Mouse (Mus musculus) forebrain, embryonic 16.5 days (tissue): ENCODE data around the gene Atp2b1. TPM values are rescaled to one million over a fixed set of nuclear protein-coding genes. Genes with fewer than 3 reads are reported as not detected.

Source experiments
- ATAC-seq: fragments of 200-750 bp; cut with Nextera tagmentation; 2 replicates; pipeline ENCODE4 v1.8.0; 2017; ENCODE audit warnings: mild to moderate bottlenecking, moderate library complexity
- H3K27ac ChIP-seq: fragments of 300-500 bp; sonication (generic); 2 replicates; pipeline ENCODE4 v1.5.1; 2014; ENCODE audit warnings: low read length, control low read depth
- H3K27me3 ChIP-seq: fragments of 300-500 bp; sonication (generic); replicated peaks from 2 replicates; pipeline ENCODE4 v1.6.1; 2014; ENCODE audit warnings: low read length; ENCODE audit not compliant: control insufficient read depth, insufficient read depth
- H3K36me3 ChIP-seq: fragments of 300-500 bp; sonication (generic); 2 replicates; pipeline ENCODE4 v1.6.1; 2014; ENCODE audit not compliant: control insufficient read depth, insufficient read depth
- H3K4me1 ChIP-seq: fragments of 300-500 bp; sonication (generic); replicated peaks from 2 replicates; pipeline ENCODE4 v1.6.1; 2014; ENCODE audit warnings: low read length; ENCODE audit not compliant: control insufficient read depth, insufficient read depth
- H3K4me2 ChIP-seq: fragments of 300-500 bp; sonication (generic); 2 replicates; pipeline ENCODE4 v1.6.1; 2014; ENCODE audit warnings: mild to moderate bottlenecking, low read length, control low read depth
- H3K4me3 ChIP-seq: fragments of 300-500 bp; sonication (generic); replicated peaks from 2 replicates; pipeline ENCODE4 v1.5.1; 2014; ENCODE audit warnings: mild to moderate bottlenecking, low read length, control low read depth
- H3K9ac ChIP-seq: fragments of 300-500 bp; sonication (generic); replicated peaks from 2 replicates; pipeline ENCODE4 v1.6.1; 2014; ENCODE audit warnings: low read depth, low read length, control low read depth
- H3K9me3 ChIP-seq: fragments of 300-500 bp; sonication (generic); 2 replicates; pipeline ENCODE4 v1.6.1; 2016; ENCODE audit warnings: low read length; ENCODE audit not compliant: control insufficient read depth
- WGBS: fragments of 180-500 bp; shearing (Covaris S2); extraction: QIAGEN DNeasy Blood & Tissue Kit; methylation state at CpG from one replicate; pipeline ENCODE4 v1.1.7; 2014; 5-methylcytosine and 5-hydroxymethylcytosine counted together
- polyA plus RNA-seq: library from polyadenylated mRNA; unstranded; fragments of >200 nt; fragmentation: Nextera tagmentation; extraction: Ambion mirVana; gene quantifications from 2 replicates; pipeline ENCODE4 v1.2.1, GENCODE M21; 2015

Gene Atp2b1
- polyA plus RNA-seq, 1 experiment from 2014 or later, result 200 TPM

DNA sequence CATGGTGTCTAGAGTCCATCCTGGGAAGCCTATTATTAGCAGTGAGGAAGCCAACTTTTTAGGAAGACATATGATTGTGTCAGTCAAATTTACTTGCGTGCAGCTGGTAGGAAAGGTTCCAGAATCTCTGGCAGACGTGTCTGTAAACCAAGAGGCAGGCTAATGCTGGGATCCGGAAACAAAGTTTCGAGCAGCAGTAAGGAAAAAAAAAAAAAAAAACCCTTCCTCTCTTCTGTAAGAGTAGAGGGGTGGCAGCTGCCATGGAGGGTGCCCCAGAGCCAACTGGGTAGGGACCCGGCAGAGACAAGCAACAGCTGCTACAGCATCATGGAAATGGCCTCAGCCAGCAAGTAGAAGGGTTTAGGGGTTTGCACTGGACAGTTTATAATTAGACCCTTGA lies 31.6 kb upstream of the Atp2b1 start:
- Histone ChIP-seq H3K9me3 (no peaks in the 10 kb centered on the region), H3K36me3 (no peaks in the 10 kb centered on the region), H3K4me3 (no peak overlapping the region), H3K4me2 (no peak overlapping the region), H3K27ac (no peak overlapping the region), H3K27me3 (no peaks in the 10 kb centered on the region), H3K9ac (no peak overlapping the region), H3K4me1 (no peaks in the 10 kb centered on the region)
- no peak for ATAC-seq
- WGBS, result 86% methylated on average over 5 of the region's 5 CpGs

- Histone ChIP-seq H3K4me2 (no peak overlapping the region), H3K9ac (no peak overlapping the region), H3K36me3 (no peaks in the 10 kb centered on the region), H3K27me3 (no peaks in the 10 kb centered on the region), H3K27ac (no peak overlapping the region), H3K4me1 (no peaks in the 10 kb centered on the region), H3K4me3 (no peak overlapping the region), H3K9me3 (no peaks in the 10 kb centered on the region)
- ATAC-seq, result no peak
- WGBS, result 94% methylated on average over 2 of the region's 2 CpGs
Measured at GRCm38 (mm10) chr10:98884445-98884844, 29.8 kb upstream of the Atp2b1 start.

GRCm38 (mm10) chr10:98886770-98887271 lies 27.4 kb upstream of the Atp2b1 start:
- no peak overlapping the region for H3K27ac ChIP-seq
- no peak overlapping the region for H3K4me3 ChIP-seq
- H3K36me3 ChIP-seq, result no peaks in the 10 kb centered on the region
- ATAC-seq, result no peak
- no peak overlapping the region for H3K9ac ChIP-seq
- H3K4me2 ChIP-seq, result no peak overlapping the region
- no peaks in the 10 kb centered on the region for H3K4me1 ChIP-seq
- WGBS, result 92% methylated on average over 3 of the region's 3 CpGs
- no peaks in the 10 kb centered on the region for H3K27me3 ChIP-seq
- no peaks in the 10 kb centered on the region for H3K9me3 ChIP-seq

- Histone ChIP-seq H3K9me3 (no peaks in the 10 kb centered on the region), H3K9ac (no peak overlapping the region), H3K27me3 (no peaks in the 10 kb centered on the region), H3K36me3 (no peaks in the 10 kb centered on the region), H3K4me2 (no peak overlapping the region), H3K27ac (no peak overlapping the region), H3K4me3 (no peak overlapping the region), H3K4me1 (no peaks in the 10 kb centered on the region)
- ATAC-seq, result no peak
- 97% methylated on average over 4 of the region's 4 CpGs for WGBS
Measured at GRCm38 (mm10) chr10:98891361-98891760, 22.8 kb upstream of the Atp2b1 start.

DNA sequence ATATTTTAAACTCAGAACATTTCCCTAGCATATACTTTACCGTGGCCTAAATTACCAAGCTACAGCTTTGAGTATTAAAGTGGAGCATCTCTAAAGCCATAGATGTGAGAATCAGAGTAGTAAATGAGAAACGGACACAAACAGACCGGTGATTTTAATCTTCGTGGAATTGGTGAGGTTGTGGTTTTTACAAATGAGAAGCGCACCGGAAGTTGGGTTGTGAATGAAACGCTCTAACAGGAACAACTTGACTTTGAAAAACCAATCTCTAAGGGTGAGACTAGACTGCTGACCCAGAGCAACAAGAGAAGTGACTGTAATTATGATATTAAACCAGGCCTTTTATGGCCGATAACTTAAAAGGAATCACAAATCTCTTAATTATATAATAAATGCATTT lies 16.7 kb upstream of the Atp2b1 start:
- Histone ChIP-seq H3K4me1 (no peaks in the 10 kb centered on the region), H3K9ac (no peak overlapping the region), H3K4me2 (no peak overlapping the region), H3K27me3 (no peaks in the 10 kb centered on the region), H3K4me3 (no peak overlapping the region), H3K27ac (no peak overlapping the region), H3K36me3 (no peaks in the 10 kb centered on the region), H3K9me3 (no peaks in the 10 kb centered on the region)
- 86% methylated on average over 8 of the region's 8 CpGs for WGBS
- no peak for ATAC-seq

GRCm38 (mm10) chr10:98897913-98898748 lies 16.1 kb upstream of the Atp2b1 start:
- ATAC-seq, result no peak
- H3K9ac ChIP-seq, result no peak overlapping the region
- no peaks in the 10 kb centered on the region for H3K4me1 ChIP-seq
- WGBS, result 75% methylated on average over 4 of the region's 4 CpGs
- H3K9me3 ChIP-seq, result no peaks in the 10 kb centered on the region
- no peaks in the 10 kb centered on the region for H3K36me3 ChIP-seq
- H3K27ac ChIP-seq, result no peak overlapping the region
- no peak overlapping the region for H3K4me3 ChIP-seq
- H3K27me3 ChIP-seq, result no peaks in the 10 kb centered on the region
- no peak overlapping the region for H3K4me2 ChIP-seq

DNA sequence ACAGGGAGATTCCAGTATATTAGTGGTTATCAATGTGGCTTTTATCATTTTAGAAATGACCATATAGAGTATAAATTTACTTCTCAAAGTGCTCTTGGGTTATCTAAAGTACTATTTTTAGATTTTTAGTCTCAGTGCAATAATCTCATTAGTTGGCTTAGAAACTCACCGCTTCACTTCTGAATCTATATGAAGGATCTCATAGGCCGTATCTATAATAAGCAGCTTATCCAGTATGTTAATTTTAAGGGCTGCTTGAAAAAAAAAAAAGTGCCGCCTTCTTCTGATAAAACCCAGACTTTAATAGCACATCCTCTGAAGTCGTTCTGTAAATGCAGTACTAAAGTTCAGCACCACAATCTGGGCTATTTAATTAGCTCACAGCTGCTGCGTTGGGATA lies 12.7 kb upstream of the Atp2b1 start:
- Histone ChIP-seq H3K9ac (no peak overlapping the region), H3K4me1 (no peaks in the 10 kb centered on the region), H3K27ac (no peak overlapping the region), H3K36me3 (no peaks in the 10 kb centered on the region), H3K27me3 (no peaks in the 10 kb centered on the region), H3K4me3 (no peak overlapping the region), H3K4me2 (no peak overlapping the region), H3K9me3 (no peaks in the 10 kb centered on the region)
- WGBS, result 83% methylated on average over 5 of the region's 5 CpGs
- ATAC-seq, result no peak

GRCm38 (mm10) chr10:98905987-98906386 lies 8.2 kb upstream of the Atp2b1 start:
- Histone ChIP-seq H3K9me3 (no peaks in the 10 kb centered on the region), H3K9ac (no peak overlapping the region), H3K4me3 (no peak overlapping the region), H3K4me1 (no peaks in the 10 kb centered on the region), H3K27me3 (no peaks in the 10 kb centered on the region), H3K27ac (no peak overlapping the region), H3K36me3 (no peaks in the 10 kb centered on the region), H3K4me2 (no peak overlapping the region)
- ATAC-seq, result no peak
- 86% methylated on average over 4 of the region's 4 CpGs for WGBS

GRCm38 (mm10) chr10:98906941-98907549 lies 7.2 kb upstream of the Atp2b1 start:
- H3K4me1 ChIP-seq, result no peaks in the 10 kb centered on the region
- no peaks in the 10 kb centered on the region for H3K36me3 ChIP-seq
- H3K4me3 ChIP-seq, result no peak overlapping the region
- ATAC-seq, result no peak
- H3K4me2 ChIP-seq, result no peak overlapping the region
- H3K9me3 ChIP-seq, result no peaks in the 10 kb centered on the region
- no peak overlapping the region for H3K9ac ChIP-seq
- no peak overlapping the region for H3K27ac ChIP-seq
- no peaks in the 10 kb centered on the region for H3K27me3 ChIP-seq
- WGBS, result 80% methylated on average over 5 of the region's 5 CpGs
